Mouse (Mus musculus) lung, postnatal 4 days (tissue): ENCODE results near the gene Syde1.

Source experiments
- DNase-seq, 2 experiments: peaks; one replicate each; pipeline ENCODE4 v3.0.0; 2021

Gene Syde1

GRCm38 (mm10) chr10:78575690-78576089 lies 16.1 kb downstream of the Syde1 start:
- DNase-seq, result peak; percentile 66 to 83

GRCm38 (mm10) chr10:78575105-78575632 lies 16.6 kb downstream of the Syde1 start:
- no peak for DNase-seq

GRCm38 (mm10) chr10:78574250-78575104 lies 17.3 kb downstream of the Syde1 start, which contains the start of gene Ilvbl:
Gene Ilvbl (plus strand): TSS chr10:78574346.
- DNase-seq, result peak; percentile 96 to 97

GRCm38 (mm10) chr10:78573226-78573625 lies 18.5 kb downstream of the Syde1 start:
- DNase-seq, result no peak

- DNase-seq, result peak in 1 of 2 experiments; percentile 50
These were observed 20.9 kb downstream of the Syde1 start for GRCm38 (mm10) chr10:78570897-78571296.

- peak in 1 of 2 experiments; percentile 4 for DNase-seq
These were observed 21.3 kb downstream of the Syde1 start for GRCm38 (mm10) chr10:78570416-78570815.

- DNase-seq, result no peak
These were observed 22.1 kb downstream of the Syde1 start for GRCm38 (mm10) chr10:78569686-78570085.

- DNase-seq, result no peak
These were observed 22.6 kb downstream of the Syde1 start for GRCm38 (mm10) chr10:78569191-78569590.

- no peak for DNase-seq
These were observed 26.7 kb downstream of the Syde1 start for GRCm38 (mm10) chr10:78565070-78565469.

- DNase-seq, result peak in 1 of 2 experiments; percentile 41
These were observed 50.8 kb downstream of the Syde1 start for GRCm38 (mm10) chr10:78540943-78541342.
